Mouse (Mus musculus) heart, postnatal 36 days (tissue): ENCODE measurements around the gene Otulinl. TPM values are rescaled to one million over a fixed set of nuclear protein-coding genes. Genes with fewer than 3 reads are reported as not detected.
A peak's percentile ranks its signal among the peaks of the same experiment; 100 is the strongest.
"Not testable (repeated sequence)": the region's sequence is repeated elsewhere in the genome, so short reads cannot be mapped to it uniquely, and the experiment has no call there.

Source experiments
- DNase-seq, 2 experiments: peaks; one replicate each; pipeline ENCODE4 v3.0.0; 2021 to 2022
- intact Hi-C: fragments of 180-260 bp; cut with DNase I; formaldehyde crosslinking; loops from one replicate; pipeline ENCODE4 v1.15.1; 2025
- total RNA-seq, 2 experiments: library from RNA; stranded (reverse); gene quantifications; 2 replicates each; pipeline ENCODE4 v1.2.3; 2021

Otulinl gene
- 1 to 10 TPM; 2.3 to 4.1 TPM for total RNA-seq

GRCm38 (mm10) chr15:27681419-27682187, at the start of gene Otulinl:
Otulinl (minus strand) TSS chr15:27681579.
- intact Hi-C loops, result no loop called here
- peak; percentile 96 to 98 for DNase-seq

GRCm38 (mm10) chr15:27726228-27726627, 44.8 kb upstream of the Otulinl start:
- intact Hi-C loops, result no loop called here

GRCm38 (mm10) chr15:27724796-27725680, 43.7 kb upstream of the Otulinl start:
- no peak for DNase-seq
- intact Hi-C loops, result no loop called here

More at GRCm38 (mm10) chr15:27726228-27726627, 44.8 kb upstream of the Otulinl start:
- DNase-seq, result no peak

GRCm38 (mm10) chr15:27724298-27724697, 42.9 kb upstream of the Otulinl start:
- no peak for DNase-seq
- intact Hi-C loops, result no loop called here

- intact Hi-C loops, result no loop called here
- DNase-seq, result no peak
Observed at GRCm38 (mm10) chr15:27723746-27724145, 42.4 kb upstream of the Otulinl start.

- DNase-seq, intact Hi-C loops: not testable (repeated sequence)
Observed at GRCm38 (mm10) chr15:27720297-27720696, 38.9 kb upstream of the Otulinl start.

GRCm38 (mm10) chr15:27718668-27719067, 37.3 kb upstream of the Otulinl start:
- DNase-seq, result no peak
- intact Hi-C loops, result no loop called here

GRCm38 (mm10) chr15:27715331-27715730, 34.0 kb upstream of the Otulinl start:
- intact Hi-C loops, result loop anchor here (2.0 kb wide), 1 partner anchor 57 kb away; no protein-coding TSS in a partner anchor
- peak; percentile 22 to 23 for DNase-seq

- intact Hi-C loops, result no loop called here
- DNase-seq, result no peak
Observed at GRCm38 (mm10) chr15:27710698-27711097, 29.3 kb upstream of the Otulinl start.

- intact Hi-C loops, result no loop called here
- DNase-seq, result no peak
Observed at GRCm38 (mm10) chr15:27708968-27709612, 27.7 kb upstream of the Otulinl start.

GRCm38 (mm10) chr15:27708499-27708898, 27.1 kb upstream of the Otulinl start:
- intact Hi-C loops, result no loop called here
- no peak for DNase-seq

GRCm38 (mm10) chr15:27702972-27703313, 21.6 kb upstream of the Otulinl start:
- intact Hi-C loops, result no loop called here
- no peak for DNase-seq

- peak; percentile 19 to 31 for DNase-seq
Observed at GRCm38 (mm10) chr15:27702031-27702971, 20.9 kb upstream of the Otulinl start.

GRCm38 (mm10) chr15:27697632-27698031, 16.3 kb upstream of the Otulinl start:
- no peak for DNase-seq
- intact Hi-C loops, result no loop called here

More at GRCm38 (mm10) chr15:27702031-27702971, 20.9 kb upstream of the Otulinl start:
- intact Hi-C loops, result no loop called here

GRCm38 (mm10) chr15:27693235-27693634, 11.9 kb upstream of the Otulinl start:
- DNase-seq, result no peak
- intact Hi-C loops, result no loop called here

GRCm38 (mm10) chr15:27692161-27692560, 10.8 kb upstream of the Otulinl start:
- intact Hi-C loops, result no loop called here
- DNase-seq, result no peak

GRCm38 (mm10) chr15:27691213-27691612, 9.8 kb upstream of the Otulinl start:
- no peak for DNase-seq
- intact Hi-C loops, result no loop called here

- intact Hi-C loops, result no loop called here
- no peak for DNase-seq
Observed at GRCm38 (mm10) chr15:27688041-27688651, 6.8 kb upstream of the Otulinl start.

GRCm38 (mm10) chr15:27684813-27685212, 3.4 kb upstream of the Otulinl start:
- intact Hi-C loops, result no loop called here
- no peak for DNase-seq
